Comparison of ENCODE assay signal across 20 mouse cellular contexts in the genomic region with DNA sequence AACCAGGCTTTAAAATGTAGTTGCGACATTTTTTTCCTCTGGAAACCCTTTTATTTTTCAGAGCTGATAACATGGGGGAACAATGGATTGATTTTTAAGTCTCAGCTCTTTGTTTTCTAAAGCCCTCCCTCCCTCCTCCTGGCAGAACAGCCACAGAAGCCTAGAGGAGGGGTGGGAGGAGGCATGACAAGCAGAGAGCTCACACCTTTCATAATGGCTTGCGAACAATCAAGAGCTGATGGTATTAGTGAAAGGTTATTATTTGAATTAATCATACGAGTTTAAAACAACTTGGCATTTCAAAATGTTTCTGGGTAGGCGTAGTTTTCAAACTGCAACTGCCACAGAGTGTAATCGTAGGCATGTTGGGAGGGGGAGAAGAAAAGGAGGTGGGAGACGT.
DNase-seq lines count a peak whose midpoint lies in the region; ATAC-seq and TF ChIP-seq lines count a peak whose summit lies in the region.
"Had no signal": no experiment of that assay in that cellular context is flagged by ENCODE, and none has a peak within 500 bp of the region (broad histone marks: within the 10 kb centered on the region; RNA-seq: fewer than 3 reads in every experiment).

No protein-coding gene starts in this region.

- H3K4me1 ChIP-seq in forebrain, postnatal 0 days (ENCODE audit: insufficient read depth), result no peaks in the 10 kb centered on the region
- no peaks in the 10 kb centered on the region for H3K4me1 ChIP-seq in forebrain, embryonic 10.5 days
- H3K4me1 ChIP-seq: embryonic facial prominence, embryonic 13.5 days; heart, embryonic 12.5 days; hindbrain, embryonic 10.5 days had no signal

- 50% methylated on average over 6 of the region's 6 CpGs for WGBS in forebrain, postnatal 0 days
- WGBS in forebrain, embryonic 10.5 days, result 61% methylated on average over 6 of the region's 6 CpGs

- H3K4me2 ChIP-seq in forebrain, postnatal 0 days (ENCODE audit: low read depth), result no peak overlapping the region
- H3K4me2 ChIP-seq: embryonic facial prominence, embryonic 13.5 days; heart, embryonic 12.5 days; hindbrain, embryonic 14.5 days had no signal

- peak; percentile 87; the same call in 1 of the 2 replicates for ATAC-seq in forebrain, postnatal 0 days
- ATAC-seq: activated CD4-positive, CD25-positive, alpha-beta regulatory T cell, adult 4 months; Patski had no signal

- H3K9me3 ChIP-seq in forebrain, postnatal 0 days (ENCODE audit: low read length), result no peaks in the 10 kb centered on the region
- no peaks in the 10 kb centered on the region for H3K9me3 ChIP-seq in forebrain, embryonic 10.5 days
- H3K9me3 ChIP-seq: embryonic facial prominence, embryonic 13.5 days; heart, embryonic 12.5 days; hindbrain, embryonic 10.5 days had no signal

- peak; percentile 32 for DNase-seq in forebrain, postnatal 0 days
- DNase-seq in forebrain, embryonic 10.5 days (ENCODE audit: extremely low spot score, low spot score), result no peak
- DNase-seq in layer of hippocampus, postnatal 36 days, result peak; percentile 1 to 3
- DNase-seq in layer of hippocampus, postnatal 25 days (ENCODE audit: extremely low spot score in 1 of 2, low spot score in 1 of 2), result no peak
- DNase-seq in right cerebral cortex, postnatal 10 days (ENCODE audit: low spot score in 2 of 2), result peak; percentile 20 to 25
- no peak for DNase-seq in right cerebral cortex, postnatal 4 days
- DNase-seq in kidney, postnatal 4 days, result no peak
- DNase-seq: adrenal gland, postnatal 14 days; cerebellum, adult 11 months; cerebellum, adult 8-10 months; cerebellum, postnatal 14 days; gastrocnemius, adult 2 months; gastrocnemius, postnatal 25 days had no signal

- H3K27me3 ChIP-seq in forebrain, postnatal 0 days (ENCODE audit: insufficient read depth, low read length), result no peaks in the 10 kb centered on the region
- no peaks in the 10 kb centered on the region for H3K27me3 ChIP-seq in forebrain, embryonic 10.5 days (ENCODE audit: poor library complexity, severe bottlenecking)
- H3K27me3 ChIP-seq: CH12.LX; embryonic facial prominence, embryonic 13.5 days; heart, embryonic 12.5 days; Patski had no signal

- H3K9ac ChIP-seq in forebrain, postnatal 0 days, result no peak overlapping the region
- H3K9ac ChIP-seq: embryonic facial prominence, embryonic 13.5 days; heart, embryonic 12.5 days; hindbrain, embryonic 14.5 days had no signal

- no peaks in the 10 kb centered on the region for H3K36me3 ChIP-seq in forebrain, postnatal 0 days (ENCODE audit: insufficient read depth)
- H3K36me3 ChIP-seq in forebrain, embryonic 10.5 days (replicated peaks), result no peaks in the 10 kb centered on the region
- H3K36me3 ChIP-seq: embryonic facial prominence, embryonic 13.5 days; heart, embryonic 12.5 days; hindbrain, embryonic 10.5 days had no signal

- no peak overlapping the region for H3K4me3 ChIP-seq in forebrain, postnatal 0 days (ENCODE audit: low read depth, low read length)
- no peak overlapping the region for H3K4me3 ChIP-seq in forebrain, embryonic 10.5 days
- H3K4me3 ChIP-seq: embryonic facial prominence, embryonic 13.5 days; gastrocnemius, adult 2 months; heart, embryonic 12.5 days; hindbrain, embryonic 10.5 days had no signal

- H3K27ac ChIP-seq in forebrain, postnatal 0 days (ENCODE audit: low read depth, low read length), result no peak overlapping the region
- H3K27ac ChIP-seq in forebrain, embryonic 10.5 days, result no peak overlapping the region
- H3K27ac ChIP-seq: embryonic facial prominence, embryonic 13.5 days; gastrocnemius, adult 2 months; hindbrain, embryonic 10.5 days; hindbrain, embryonic 14.5 days had no signal

- no peak for TF ChIP-seq CTCF in forebrain, postnatal 0 days (IDR thresholded peaks at IDR 0.05; ENCODE audit: low read depth)

Comparison
In these comparisons a context has a peak if more than half of its experiments do, and no peak if none do; other contexts are left out.
1. DNase-seq: peak in forebrain, postnatal 0 days (single experiment), layer of hippocampus, postnatal 36 days (2 of 2) and right cerebral cortex, postnatal 10 days (2 of 2); none in forebrain, embryonic 10.5 days (single experiment), layer of hippocampus, postnatal 25 days (0 of 2), right cerebral cortex, postnatal 4 days (single experiment) and kidney, postnatal 4 days (0 of 2).